Mouse (Mus musculus) cerebellum, adult 2 months (tissue): ENCODE measurements at regions not wholly inside any gene's neighbourhood (a gene's known extent, or its start where the extent isn't known, plus 50 kb on each side); places are given as distances from the start of the nearest gene placed in this dataset.

Experiments
- DNase-seq, 2 experiments: peaks; one replicate each; pipeline ENCODE4 v3.0.0; 2021
- H3K27ac ChIP-seq: fragments of 200-500 bp; 2 replicates; pipeline ENCODE4 v1.5.1; 2012; ENCODE audit warnings: low read length, control low read depth, inconsistent platforms; ENCODE audit not compliant: insufficient read depth
- H3K27me3 ChIP-seq: fragments of 200-500 bp; 2 replicates; pipeline ENCODE4 v1.6.1; 2012; ENCODE audit warnings: inconsistent platforms, mild to moderate bottlenecking, low read length, moderate library complexity; ENCODE audit not compliant: control insufficient read depth, insufficient read depth
- H3K4me1 ChIP-seq: fragments of 200-500 bp; 2 replicates; pipeline ENCODE4 v1.6.1; 2011; ENCODE audit warnings: low read length; ENCODE audit not compliant: control insufficient read depth, insufficient read depth
- H3K4me3 ChIP-seq: fragments of 200-500 bp; replicated peaks from 2 replicates; pipeline ENCODE3; 2011; ENCODE audit warnings: mild to moderate bottlenecking, low read depth, low read length, control low read depth; ENCODE audit not compliant: insufficient read depth
- CTCF ChIP-seq: fragments of 200-500 bp; IDR thresholded peaks from 2 replicates; pipeline ENCODE4 v1.5.1; 2011; ENCODE audit warnings: low read depth, mild to moderate bottlenecking, control low read depth, low read length, moderate library complexity, borderline replicate concordance; ENCODE audit not compliant: insufficient read depth
- POLR2A ChIP-seq: fragments of 200-500 bp; IDR thresholded peaks from 2 replicates; pipeline ENCODE4 v1.6.1; 2011; ENCODE audit warnings: low read length, control low read depth, borderline replicate concordance; ENCODE audit not compliant: insufficient read depth
- WGBS: fragments of 180-500 bp; shearing (Covaris S2); methylation state at CpG from one replicate; pipeline ENCODE4 v1.1.7; 2018; 5-methylcytosine and 5-hydroxymethylcytosine counted together

GRCm38 (mm10) chr17:59764486-59764885 is 751.3 kb upstream of the Nudt12 start:
- no peak for DNase-seq
- no peak for TF ChIP-seq CTCF
- TF ChIP-seq POLR2A = no peak
- Histone ChIP-seq H3K4me3 (no peak overlapping the region), H3K4me1 (no peaks in the 10 kb centered on the region), H3K27me3 (no peaks in the 10 kb centered on the region), H3K27ac (no peak overlapping the region)
- 34% methylated on average over 2 of the region's 2 CpGs for WGBS

- Histone ChIP-seq H3K27ac (no peak overlapping the region), H3K27me3 (no peaks in the 10 kb centered on the region), H3K4me1 (no peaks in the 10 kb centered on the region), H3K4me3 (no peak overlapping the region)
- TF ChIP-seq POLR2A = no peak
- TF ChIP-seq CTCF = no peak
- no peak for DNase-seq
- WGBS = 9% methylated on average over 4 of the region's 4 CpGs
Measured at GRCm38 (mm10) chr17:59762068-59762467, 748.9 kb upstream of the Nudt12 start.

GRCm38 (mm10) chr17:59760889-59761288 is 747.7 kb upstream of the Nudt12 start:
- no peak for DNase-seq
- Histone ChIP-seq H3K4me1 (no peaks in the 10 kb centered on the region), H3K27ac (no peak overlapping the region), H3K4me3 (no peak overlapping the region), H3K27me3 (no peaks in the 10 kb centered on the region)
- TF ChIP-seq POLR2A (no peak), CTCF (no peak)
- WGBS = 91% methylated on average over 5 of the region's 5 CpGs

- Histone ChIP-seq H3K4me1 (no peaks in the 10 kb centered on the region), H3K27me3 (no peaks in the 10 kb centered on the region), H3K4me3 (no peak overlapping the region), H3K27ac (no peak overlapping the region)
- WGBS = 80% methylated on average over 1 of the region's 1 CpGs
- DNase-seq = no peak
- TF ChIP-seq CTCF (no peak), POLR2A (no peak)
Measured at GRCm38 (mm10) chr17:59746106-59746505, 732.9 kb upstream of the Nudt12 start.
